In the genomic region with DNA sequence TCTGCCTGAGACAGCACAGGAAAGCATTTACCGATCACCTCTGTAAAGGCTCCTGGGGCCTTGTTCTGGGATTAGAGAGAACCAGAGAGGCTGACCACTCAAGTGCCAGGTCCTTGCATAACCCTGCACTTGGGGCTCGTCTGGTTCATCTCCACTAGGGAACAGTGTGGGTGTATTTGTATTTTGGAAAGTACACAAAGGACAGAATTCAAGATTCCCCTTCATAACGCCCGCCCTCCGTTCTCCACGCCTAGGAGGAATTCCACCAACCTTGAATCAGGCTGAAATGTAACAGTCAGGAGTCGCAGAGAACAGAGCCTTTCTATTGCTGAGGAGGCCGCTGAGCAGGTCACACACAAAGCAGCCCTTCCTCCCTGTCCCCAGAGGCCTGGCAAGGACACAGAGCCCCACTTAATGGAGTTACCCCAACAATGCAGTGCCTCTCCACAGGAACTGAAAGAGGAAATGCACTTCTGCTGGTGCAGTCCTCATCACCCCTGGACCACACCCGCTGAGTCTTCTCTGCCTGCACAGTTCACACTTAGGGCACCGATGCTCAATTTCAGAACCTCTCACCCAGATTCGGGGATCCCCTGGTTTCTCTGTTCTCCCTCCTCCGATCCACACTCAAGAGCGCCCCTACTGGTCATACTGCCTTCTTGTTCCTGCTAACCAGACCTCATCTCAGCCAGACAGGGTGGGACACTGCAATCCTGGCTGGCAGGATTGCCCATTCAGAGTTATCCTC, we compare ENCODE assay signal across 9 mouse cellular contexts. TPM values are rescaled to one million over a fixed set of nuclear protein-coding genes. Genes with fewer than 3 reads are reported as not detected.
DNase-seq lines count a peak whose midpoint lies in the region; ATAC-seq and TF ChIP-seq lines count a peak whose summit lies in the region.
"Had no signal": no experiment of that assay in that cellular context is flagged by ENCODE, and none has a peak within 500 bp of the region (broad histone marks: within the 10 kb centered on the region; RNA-seq: fewer than 3 reads in every experiment).

No protein-coding gene starts in this region.

- ATAC-seq in kidney, postnatal 0 days (replicated peaks; ENCODE audit: low FRiP score, low read depth), result peak; percentile 23; the same call in 1 of the 2 replicates
- ATAC-seq in kidney, embryonic 16.5 days (ENCODE audit: low FRiP score, low TSS enrichment), result no peak
- ATAC-seq in megakaryocyte-erythroid progenitor cell, adult 5-6 weeks (replicated peaks; ENCODE audit: low FRiP score, low TSS enrichment, poor library complexity, severe bottlenecking), result peak; percentile 84
- 0 out of 2 replicates have a peak, but pooled peaks have one; percentile 20 for ATAC-seq in stomach, embryonic 14.5 days (ENCODE audit: insufficient number of reproducible peaks, insufficient read depth, low FRiP score, low read depth)

- H3K36me3 ChIP-seq in kidney, postnatal 0 days (ENCODE audit: insufficient read depth, low read length), result peaks cover 25% of the 10 kb centered on the region
- peaks cover 14% of the 10 kb centered on the region for H3K36me3 ChIP-seq in kidney, embryonic 16.5 days (ENCODE audit: insufficient read depth, low read length)
- H3K36me3 ChIP-seq in ES-E14 (ENCODE audit: control insufficient read depth, insufficient read depth, low read length, poor library complexity, severe bottlenecking), result peaks cover 9% of the 10 kb centered on the region; the same call in 1 of the 2 replicates
- peaks cover 13% of the 10 kb centered on the region for H3K36me3 ChIP-seq in stomach, embryonic 14.5 days (ENCODE audit: control insufficient read depth, insufficient read depth, low read length)

- H3K4me3 ChIP-seq in kidney, postnatal 0 days (replicated peaks; ENCODE audit: low read depth, low read length), result no peak overlapping the region
- no peak overlapping the region for H3K4me3 ChIP-seq in kidney, embryonic 16.5 days (ENCODE audit: low read length)
- H3K4me3 ChIP-seq in ES-E14 (ENCODE audit: insufficient read depth in 1 of 2, low read depth in 1 of 2, low read length in 2 of 2, poor library complexity in 1 of 2, severe bottlenecking in 1 of 2), result 0 out of 4 replicates have a peak overlapping the region, but pooled peaks of 1 of the 2 experiments have one; percentile 10
- no peak overlapping the region for H3K4me3 ChIP-seq in stomach, embryonic 14.5 days (ENCODE audit: low read depth, low read length)
- H3K4me3 ChIP-seq: liver, embryonic 13.5 days had no signal

- TF ChIP-seq CTCF in kidney, postnatal 0 days (IDR thresholded peaks at IDR 0.05; ENCODE audit: low read depth), result peak; percentile 73

- DNase-seq in kidney, postnatal 0 days (ENCODE audit: low spot score), result peak; percentile 79
- DNase-seq in ES-E14 (ENCODE audit: low read depth, low spot score), result peak; percentile 72
- DNase-seq in cerebellum, adult 18-20 months, result peak; percentile 68 to 73
- DNase-seq in gastrocnemius, adult 8-10 months (ENCODE audit: low spot score in 2 of 2), result peak; percentile 33 to 44
- peak; percentile 58 to 74 for DNase-seq in layer of hippocampus, postnatal 14 days (ENCODE audit: low spot score in 2 of 2)
- DNase-seq: liver, embryonic 13.5 days had no signal

- H3K4me2 ChIP-seq in kidney, postnatal 0 days (ENCODE audit: low read length), result no peak overlapping the region
- H3K4me2 ChIP-seq in kidney, embryonic 16.5 days (replicated peaks; ENCODE audit: low read depth, low read length), result no peak overlapping the region
- no peak overlapping the region for H3K4me2 ChIP-seq in stomach, embryonic 14.5 days (replicated peaks; ENCODE audit: low read depth, low read length)
- H3K4me2 ChIP-seq: liver, embryonic 13.5 days had no signal

- H3K4me1 ChIP-seq in kidney, postnatal 0 days (replicated peaks; ENCODE audit: insufficient read depth, low read length), result no peaks in the 10 kb centered on the region
- peaks cover 6% of the 10 kb centered on the region for H3K4me1 ChIP-seq in kidney, embryonic 16.5 days (ENCODE audit: insufficient read depth, low read length)
- peaks cover 11 to 40% of the 10 kb centered on the region in 2 experiments; a peak in 3 of 4 replicates for H3K4me1 ChIP-seq in ES-E14 (ENCODE audit: control insufficient read depth in 2 of 2, insufficient read depth in 2 of 2, low read length in 2 of 2, poor library complexity in 1 of 2)
- 0 out of 2 replicates have a peak, but pooled peaks cover 6% of the 10 kb centered on the region for H3K4me1 ChIP-seq in stomach, embryonic 14.5 days (ENCODE audit: control insufficient read depth, insufficient read depth, low read length)

- WGBS in kidney, postnatal 0 days, result 77% methylated on average over 13 of the region's 13 CpGs
- 77% methylated on average over 13 of the region's 13 CpGs for WGBS in kidney, embryonic 16.5 days
- WGBS in stomach, embryonic 14.5 days, result 68% methylated on average over 13 of the region's 13 CpGs

- in situ Hi-C loops in ES-E14 (cut with MboI; ENCODE audit: low sequenced_read_pairs in 2 of 2, unreplicated experiment in 2 of 2), result no loop called here

- no peak overlapping the region for H3K9ac ChIP-seq in kidney, postnatal 0 days (ENCODE audit: low read depth, low read length)
- no peak overlapping the region for H3K9ac ChIP-seq in kidney, embryonic 16.5 days (replicated peaks; ENCODE audit: low read length)
- peak overlapping the region; percentile 47; the same call in 1 of the 2 replicates for H3K9ac ChIP-seq in ES-E14 (ENCODE audit: insufficient read depth, low read depth, low read length, poor library complexity, severe bottlenecking)
- H3K9ac ChIP-seq in stomach, embryonic 14.5 days (replicated peaks; ENCODE audit: low read depth, low read length), result no peak overlapping the region
- H3K9ac ChIP-seq: liver, embryonic 13.5 days had no signal

- no peaks in the 10 kb centered on the region for H3K9me3 ChIP-seq in kidney, postnatal 0 days (replicated peaks; ENCODE audit: low read length)
- no peaks in the 10 kb centered on the region for H3K9me3 ChIP-seq in kidney, embryonic 16.5 days (ENCODE audit: low read length)
- H3K9me3 ChIP-seq in ES-E14 (ENCODE audit: control insufficient read depth, insufficient read depth, low read depth, low read length), result no peaks in the 10 kb centered on the region
- H3K9me3 ChIP-seq in stomach, embryonic 14.5 days (ENCODE audit: control insufficient read depth, low read depth, low read length), result no peaks in the 10 kb centered on the region
- H3K9me3 ChIP-seq: liver, embryonic 13.5 days had no signal

- H3K27ac ChIP-seq in kidney, postnatal 0 days, result no peak overlapping the region
- H3K27ac ChIP-seq in kidney, embryonic 16.5 days (ENCODE audit: low read length), result no peak overlapping the region
- H3K27ac ChIP-seq in ES-E14 (ENCODE audit: insufficient read depth, low read depth, low read length, poor library complexity, severe bottlenecking), result peak overlapping the region; percentile 29; the same call in 1 of the 2 replicates
- H3K27ac ChIP-seq in stomach, embryonic 14.5 days (ENCODE audit: low read length), result no peak overlapping the region
- H3K27ac ChIP-seq: liver, embryonic 13.5 days had no signal

- no peaks in the 10 kb centered on the region for H3K27me3 ChIP-seq in kidney, postnatal 0 days (ENCODE audit: insufficient read depth, low read length)
- H3K27me3 ChIP-seq in kidney, embryonic 16.5 days (ENCODE audit: insufficient read depth, low read length), result no peaks in the 10 kb centered on the region
- no peaks in the 10 kb centered on the region for H3K27me3 ChIP-seq in stomach, embryonic 14.5 days (ENCODE audit: control insufficient read depth, insufficient read depth, low read length)
- H3K27me3 ChIP-seq: liver, embryonic 13.5 days had no signal

TF ChIP-seq in ES-E14, 5 proteins besides CTCF, POLR2A, EP300 and RAD21:
- TF ChIP-seq ZNF384 (IDR thresholded peaks at IDR 0.05; ENCODE audit: low read depth, low read length), result no peak
- no peak for TF ChIP-seq HCFC1 (IDR thresholded peaks at IDR 0.05; ENCODE audit: borderline replicate concordance, insufficient read depth, low read length)
- no peak for TF ChIP-seq MAFK (IDR thresholded peaks at IDR 0.05; ENCODE audit: insufficient read depth, low read depth, low read length)
- TF ChIP-seq CHD2 (IDR thresholded peaks at IDR 0.05; ENCODE audit: low read depth, low read length), result no peak
- no peak for TF ChIP-seq ZC3H11A (IDR thresholded peaks at IDR 0.05; ENCODE audit: borderline replicate concordance, low read depth, low read length)

RNA-seq across cellular contexts. Expression of gene Xpnpep1, which starts 20.1 kb away (rescaled TPM):
- 147 and 164 TPM in 2 replicates for polyA plus RNA-seq in kidney, postnatal 0 days (2015; fragmentation: Nextera tagmentation; extraction: Ambion mirVana)
- polyA plus RNA-seq in kidney, embryonic 16.5 days (2015; fragmentation: Nextera tagmentation; extraction: Ambion mirVana), result 166 and 167 TPM in 2 replicates
- total RNA-seq in ES-E14 (2012; rRNA removed), result 190 and 210 TPM in 2 replicates
- total RNA-seq in gastrocnemius, adult 8-10 months (2022), result 10 to 100 TPM; 37.7 to 45.2 (median 39.7) TPM
- 100 to 1,000 TPM; 112 to 123 TPM for total RNA-seq in layer of hippocampus, postnatal 14 days (2021)
- 103 and 128 TPM in 2 replicates for total RNA-seq in megakaryocyte-erythroid progenitor cell, adult 5-6 weeks (2014; fragmentation: Nextera tagmentation)
- total RNA-seq in megakaryocyte-erythroid progenitor cell, adult 5-6 weeks (2017), result 73.6 and 186 TPM in 2 replicates
- 157 TPM in 2 replicates for polyA plus RNA-seq in stomach, embryonic 14.5 days (2014; fragmentation: Nextera tagmentation; extraction: Ambion mirVana)
